Mouse (Mus musculus) left cerebral cortex, adult 9 months (tissue): ENCODE measurements around the gene Cyp2c23.

Source experiments
- DNase-seq, 2 experiments: peaks; one replicate each; pipeline ENCODE4 v3.0.0; 2022; ENCODE audit warnings: low spot score in 2 of 2

Cyp2c23 gene

DNA sequence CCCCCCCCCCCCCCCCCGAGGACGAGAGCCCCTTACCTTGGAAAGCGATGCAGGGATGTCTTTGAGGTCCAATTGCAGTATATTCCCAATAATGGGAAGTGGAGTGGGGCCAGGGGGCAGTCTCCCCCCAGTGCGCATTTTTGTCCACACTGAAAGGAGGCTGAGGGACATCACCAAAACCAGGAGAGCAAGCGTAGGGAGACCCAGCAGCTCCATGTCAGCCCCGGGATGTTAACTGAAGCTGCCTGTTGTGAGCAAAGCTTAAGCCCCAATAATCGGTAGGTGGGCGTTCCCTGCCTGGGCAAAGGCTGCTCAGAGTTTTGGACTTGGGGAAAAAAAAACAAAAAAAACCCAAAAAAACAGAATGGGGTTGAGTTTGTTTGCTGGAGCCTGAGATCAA is at the start of gene Cyp2c23:
Cyp2c23 (minus strand) TSS at position 237 of the 400 bp plus-strand sequence.
- DNase-seq, result no peak

DNA sequence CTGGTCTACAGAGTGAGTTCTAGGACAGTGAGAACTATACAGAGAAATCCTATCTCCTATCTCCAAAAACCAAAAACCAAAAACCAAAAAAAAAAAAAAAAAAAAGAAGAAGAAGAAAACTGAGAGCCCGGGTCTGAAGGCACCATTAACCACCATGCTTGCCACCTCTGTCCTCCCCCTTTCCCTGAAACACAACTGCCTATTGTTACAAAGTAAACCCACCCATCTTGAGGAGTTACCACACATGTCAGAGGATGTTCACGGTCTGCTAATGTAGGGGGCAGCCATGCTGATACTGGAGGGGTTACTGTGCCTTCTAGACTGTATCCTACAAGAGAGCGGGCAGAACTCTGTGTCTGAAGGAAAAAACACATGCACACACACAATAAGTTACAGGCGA is 48.0 kb upstream of the Cyp2c23 start:
- no peak for DNase-seq

- DNase-seq, result no peak
Observed at GRCm38 (mm10) chr19:44076457-44076856, 47.4 kb upstream of the Cyp2c23 start.

- DNase-seq, result no peak
Observed at GRCm38 (mm10) chr19:44074986-44075385, 46.0 kb upstream of the Cyp2c23 start.

GRCm38 (mm10) chr19:44071166-44071565 is 42.2 kb upstream of the Cyp2c23 start:
- no peak for DNase-seq

GRCm38 (mm10) chr19:44069914-44070232 is 40.9 kb upstream of the Cyp2c23 start:
- no peak for DNase-seq

- DNase-seq, result peak; percentile 55 to 85
Observed at GRCm38 (mm10) chr19:44069121-44069913, 40.3 kb upstream of the Cyp2c23 start, which contains the start of gene Erlin1. Gene Erlin1, minus strand, starts transcription at chr19:44069785.

DNA sequence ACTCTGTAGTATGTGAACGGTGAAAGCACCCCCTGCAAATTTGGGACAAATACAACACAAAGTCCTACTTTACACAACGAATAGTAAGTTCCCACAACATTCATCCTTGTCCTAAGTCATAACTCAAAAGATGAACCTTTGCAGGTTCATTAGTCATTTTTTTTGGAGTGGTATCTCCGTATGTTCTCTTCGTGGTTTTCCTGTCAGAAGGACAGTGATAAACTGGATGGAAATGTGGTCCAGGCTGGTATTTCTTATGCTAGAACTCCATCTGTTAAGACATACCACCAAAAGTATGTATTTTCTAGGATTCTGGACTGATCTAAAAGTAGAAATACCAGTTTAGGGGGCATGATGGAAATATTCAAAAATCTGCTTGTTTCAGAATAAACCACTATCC is 39.2 kb upstream of the Cyp2c23 start:
- DNase-seq, result no peak

DNA sequence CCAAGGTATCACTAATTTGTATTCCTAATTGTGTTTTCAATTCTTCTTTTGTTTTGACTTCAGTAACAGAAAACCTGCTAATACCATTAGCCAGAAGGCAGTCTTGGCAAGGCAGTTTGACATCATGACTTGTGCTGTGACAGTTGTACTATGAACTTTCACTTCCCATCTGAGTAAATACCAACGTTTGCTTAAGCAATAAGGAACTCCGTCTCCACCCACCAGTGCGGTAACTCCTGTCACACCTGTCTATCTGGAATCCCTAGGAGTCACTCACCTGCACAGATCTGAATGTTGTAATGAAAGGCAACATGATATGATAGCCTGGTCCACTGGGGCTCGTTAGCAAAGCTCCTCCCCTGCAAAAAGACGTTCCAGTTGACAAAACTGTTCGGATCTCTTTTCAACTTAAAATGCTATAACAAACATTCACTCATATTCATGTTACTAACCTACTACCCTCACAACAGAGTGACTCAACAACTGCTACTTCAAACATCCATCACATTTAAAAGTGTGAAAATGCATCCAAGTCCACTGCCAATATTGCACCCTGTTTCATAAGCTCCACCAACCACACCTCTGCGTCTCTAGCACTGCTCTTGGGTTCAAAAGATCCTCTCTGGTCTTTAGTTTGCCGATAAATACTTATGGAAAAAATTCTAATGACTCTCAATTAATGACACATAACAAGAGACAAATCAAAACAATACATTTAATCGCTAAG is 38.5 kb upstream of the Cyp2c23 start:
- DNase-seq, result no peak

DNA sequence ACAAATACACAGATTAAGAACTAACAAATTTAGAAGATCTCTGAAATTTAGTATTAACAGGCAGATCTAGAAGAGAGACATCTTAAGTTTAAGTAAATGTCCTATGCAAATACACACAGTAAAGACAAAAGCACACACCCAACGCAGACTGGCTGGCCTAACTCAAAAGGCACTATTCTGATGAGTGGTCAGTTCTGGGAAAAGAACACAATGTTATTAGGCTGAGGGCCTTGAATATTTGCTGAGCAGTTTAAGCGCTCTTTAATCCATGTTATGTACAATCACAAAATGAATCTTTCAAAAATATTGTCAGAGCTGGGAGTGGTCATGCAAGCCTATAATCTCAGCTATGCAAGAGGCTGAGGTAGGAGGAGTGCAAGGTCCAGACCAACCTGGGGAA is 35.7 kb upstream of the Cyp2c23 start:
- no peak for DNase-seq

DNA sequence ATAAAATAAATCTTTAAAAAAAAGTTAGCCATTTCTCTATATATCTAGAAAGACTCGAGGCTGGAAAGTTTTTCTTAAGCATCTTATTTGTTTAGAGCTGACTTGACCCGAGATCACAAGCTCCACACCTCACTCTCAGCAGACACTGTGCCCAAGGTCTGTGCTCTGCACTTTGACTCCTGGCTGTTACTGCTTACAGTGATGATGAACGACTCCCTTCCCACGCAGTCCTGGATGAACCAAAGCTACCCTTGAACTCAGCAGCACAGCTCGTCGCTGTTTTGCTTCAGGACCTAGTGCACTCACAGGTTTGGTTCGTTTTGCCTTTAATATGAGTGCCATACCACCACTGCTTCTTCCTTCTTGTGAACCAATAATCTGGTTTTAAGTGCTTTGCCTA is 34.8 kb upstream of the Cyp2c23 start:
- no peak for DNase-seq

- DNase-seq, result no peak
Observed at GRCm38 (mm10) chr19:44060226-44060625, 31.2 kb upstream of the Cyp2c23 start.

- no peak for DNase-seq
Observed at GRCm38 (mm10) chr19:44055173-44055826, 26.3 kb upstream of the Cyp2c23 start.

DNA sequence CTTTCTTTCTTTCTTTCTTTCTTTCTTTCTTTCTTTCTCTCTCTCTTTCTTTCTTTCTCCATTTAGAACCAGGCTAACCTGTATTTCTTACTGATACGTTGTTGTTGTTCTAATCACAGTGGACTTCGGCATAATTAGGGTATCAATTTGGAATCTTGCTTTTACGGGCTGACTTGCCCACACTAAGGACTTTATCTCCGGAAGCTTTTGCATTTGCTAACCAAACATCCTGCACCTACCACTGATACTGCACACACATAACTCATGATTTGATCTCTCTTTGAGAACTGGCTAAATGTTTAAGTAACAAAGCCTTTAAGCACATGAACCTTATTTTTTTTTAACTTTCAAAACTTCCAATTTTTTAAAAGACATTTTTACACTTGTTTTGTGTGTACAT is 21.4 kb upstream of the Cyp2c23 start:
- DNase-seq, result no peak

GRCm38 (mm10) chr19:44049282-44049681 is 20.3 kb upstream of the Cyp2c23 start:
- DNase-seq, result no peak

GRCm38 (mm10) chr19:44045847-44046246 is 16.8 kb upstream of the Cyp2c23 start:
- DNase-seq, result no peak

DNA sequence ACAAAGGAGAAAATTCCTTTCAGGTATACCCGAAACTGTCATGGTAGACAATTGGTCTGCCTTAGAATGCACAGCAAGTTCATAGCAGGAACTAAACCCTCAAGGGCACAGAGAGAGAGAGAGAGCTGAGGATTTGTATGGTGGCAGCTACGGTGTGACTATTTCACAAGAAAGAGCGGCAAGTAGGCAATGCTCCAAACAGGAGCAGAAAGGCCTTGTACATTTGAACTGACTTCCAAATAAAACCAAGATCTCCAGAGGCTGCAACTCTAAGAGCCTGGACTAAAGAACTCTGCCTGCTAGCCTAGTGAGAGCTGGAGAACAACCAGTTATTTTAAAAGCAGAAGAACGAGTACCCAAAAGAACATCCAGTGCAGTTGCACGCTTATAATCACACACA is 13.1 kb upstream of the Cyp2c23 start:
- no peak for DNase-seq

DNA sequence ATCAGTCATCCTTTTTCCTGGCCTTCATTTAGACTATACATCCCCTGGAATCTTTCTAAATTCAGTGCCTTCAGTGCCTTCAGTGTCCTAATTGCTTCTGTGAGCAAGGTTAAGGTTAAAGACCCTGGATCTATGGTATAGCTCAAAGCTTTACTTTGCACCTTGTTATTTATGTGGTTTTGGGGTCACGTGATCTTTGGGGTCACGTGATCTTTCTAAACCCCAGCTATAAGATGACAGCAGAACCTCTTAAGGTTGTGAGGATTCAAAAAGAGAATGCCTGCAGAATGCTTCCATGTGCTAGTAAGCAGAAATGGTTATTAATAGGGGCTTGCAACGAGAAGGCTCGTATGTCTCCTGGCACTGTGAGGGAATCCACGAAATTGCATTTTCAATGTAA is 4.4 kb upstream of the Cyp2c23 start:
- DNase-seq, result no peak

GRCm38 (mm10) chr19:44032046-44032744 is 3.2 kb upstream of the Cyp2c23 start:
- no peak for DNase-seq

GRCm38 (mm10) chr19:44030024-44030423 is 1.0 kb upstream of the Cyp2c23 start:
- DNase-seq, result no peak

DNA sequence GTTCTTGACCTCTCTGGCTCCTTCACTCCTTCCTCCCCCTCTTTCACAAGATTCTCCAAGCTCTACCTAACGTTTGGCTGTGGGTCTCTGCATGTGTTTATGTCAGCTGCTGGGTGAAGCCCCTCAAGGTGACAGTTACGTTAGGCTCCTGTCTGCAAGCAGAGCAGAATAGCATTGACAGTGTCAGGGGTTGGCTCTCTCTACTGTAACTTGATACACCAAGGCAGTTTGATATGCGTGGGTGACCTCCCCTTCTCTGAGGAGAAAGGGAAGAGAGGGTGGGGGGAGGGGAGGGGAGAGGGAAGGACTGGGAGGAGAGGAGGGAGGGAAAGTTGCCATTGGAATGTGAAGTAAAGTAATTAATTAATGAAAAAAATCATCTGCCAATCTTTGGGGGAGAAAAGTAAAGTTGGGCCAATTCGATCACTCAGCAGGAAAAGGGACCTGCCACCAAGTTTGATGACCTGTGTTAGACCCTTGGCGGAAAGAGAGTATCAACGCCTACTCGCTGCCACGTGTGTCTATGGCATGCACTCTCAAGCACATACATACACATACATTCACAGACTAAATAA is 2.0 kb downstream of the Cyp2c23 start:
- DNase-seq, result no peak
